Comparison of ENCODE assay signal across 11 mouse cellular contexts in genomic region chr1:77748483-77749465, GRCm38 (mm10).
DNase-seq lines count a peak whose midpoint lies in the region; ATAC-seq and TF ChIP-seq lines count a peak whose summit lies in the region.
"Had no signal": no experiment of that assay in that cellular context is flagged by ENCODE, and none has a peak within 500 bp of the region (broad histone marks: within the 10 kb centered on the region; RNA-seq: fewer than 3 reads in every experiment).

No protein-coding gene starts in this region.

- no peak overlapping the region for H3K4me3 ChIP-seq in lung, embryonic 16.5 days (ENCODE audit: low read length)
- H3K4me3 ChIP-seq in layer of hippocampus, adult 2 months: no peak overlapping the region
- H3K4me3 ChIP-seq: left cerebral cortex, adult 2 months; neural tube, embryonic 12.5 days had no signal

- no peak overlapping the region for H3K4me2 ChIP-seq in lung, embryonic 16.5 days (ENCODE audit: low read depth, low read length)
- H3K4me2 ChIP-seq: neural tube, embryonic 12.5 days had no signal

- H3K36me3 ChIP-seq in lung, embryonic 16.5 days (ENCODE audit: control insufficient read depth, insufficient read depth, low read length): no peaks in the 10 kb centered on the region
- H3K36me3 ChIP-seq: neural tube, embryonic 12.5 days had no signal

- H3K9me3 ChIP-seq in lung, embryonic 16.5 days (ENCODE audit: control insufficient read depth, low read length): no peaks in the 10 kb centered on the region
- H3K9me3 ChIP-seq: neural tube, embryonic 12.5 days had no signal

- WGBS in lung, embryonic 16.5 days: 36% methylated on average over 2 of the region's 2 CpGs

- H3K27ac ChIP-seq in lung, embryonic 16.5 days (ENCODE audit: low read length): no peak overlapping the region
- H3K27ac ChIP-seq in layer of hippocampus, adult 2 months: no peak overlapping the region
- H3K27ac ChIP-seq: left cerebral cortex, adult 2 months; neural tube, embryonic 12.5 days had no signal

- peaks cover 11% of the 10 kb centered on the region for H3K4me1 ChIP-seq in lung, embryonic 16.5 days (replicated peaks; ENCODE audit: control insufficient read depth, insufficient read depth, low read length)

- peak; percentile 61 for ATAC-seq in lung, embryonic 16.5 days (ENCODE audit: low read depth)

- H3K9ac ChIP-seq in lung, embryonic 16.5 days (ENCODE audit: low read length): no peak overlapping the region
- H3K9ac ChIP-seq: neural tube, embryonic 12.5 days had no signal

- H3K27me3 ChIP-seq in lung, embryonic 16.5 days (ENCODE audit: control insufficient read depth, insufficient read depth, low read depth, low read length): no peaks in the 10 kb centered on the region
- H3K27me3 ChIP-seq: neural tube, embryonic 12.5 days had no signal

- no peak for DNase-seq in lung, adult 18-20 months
- peak; percentile 9 for DNase-seq in adrenal gland, adult 8-10 months
- peak; percentile 14 for DNase-seq in embryo, embryonic 11 days
- DNase-seq in kidney, postnatal 4 days: peak; percentile 73 to 77
- DNase-seq in layer of hippocampus, adult 2 months (ENCODE audit: low spot score in 2 of 2): no peak
- no peak for DNase-seq in urinary bladder, adult 2 months (ENCODE audit: low spot score)
- DNase-seq: heart, adult 18-20 months; thymus, postnatal 36 days had no signal

- TF ChIP-seq CTCF in layer of hippocampus, adult 2 months (conservative IDR thresholded peaks at IDR 0.05): no peak

Comparison
In these comparisons a context has a peak if more than half of its experiments do, and no peak if none do; other contexts are left out.
1. DNase-seq: peak in adrenal gland, adult 8-10 months (single experiment), embryo, embryonic 11 days (single experiment) and kidney, postnatal 4 days (2 of 2); none in lung, adult 18-20 months (0 of 2), layer of hippocampus, adult 2 months (0 of 2) and urinary bladder, adult 2 months (single experiment).